Mouse (Mus musculus) kidney, embryonic 14.5 days (tissue): ENCODE data around the gene Eya2. TPM values are rescaled to one million over a fixed set of nuclear protein-coding genes. Genes with fewer than 3 reads are reported as not detected.

Experiments
- ATAC-seq: fragments of 200-750 bp; cut with Nextera tagmentation; 2 replicates; pipeline ENCODE4 v1.8.0; 2017; ENCODE audit warnings: moderate number of reproducible peaks, mild to moderate bottlenecking, moderate TSS enrichment, moderate library complexity; ENCODE audit not compliant: low FRiP score, low TSS enrichment
- H3K27ac ChIP-seq: fragments of 300-500 bp; sonication (generic); 2 replicates; pipeline ENCODE4 v1.5.1; 2014; ENCODE audit warnings: low read depth, mild to moderate bottlenecking, low read length, moderate library complexity, mixed read lengths
- H3K27me3 ChIP-seq: fragments of 300-500 bp; sonication (generic); 2 replicates; pipeline ENCODE4 v1.6.1; 2014; ENCODE audit warnings: mild to moderate bottlenecking, low read length; ENCODE audit not compliant: control insufficient read depth, insufficient read depth
- H3K36me3 ChIP-seq: fragments of 300-500 bp; sonication (generic); 2 replicates; pipeline ENCODE4 v1.6.1; 2014; ENCODE audit warnings: low read length, mixed read lengths; ENCODE audit not compliant: control insufficient read depth, insufficient read depth
- H3K4me1 ChIP-seq: fragments of 300-500 bp; sonication (generic); 2 replicates; pipeline ENCODE4 v1.6.1; 2014; ENCODE audit warnings: low read length, mixed read lengths; ENCODE audit not compliant: control insufficient read depth, insufficient read depth
- H3K4me2 ChIP-seq: fragments of 300-500 bp; sonication (generic); replicated peaks from 2 replicates; pipeline ENCODE4 v1.6.1; 2014; ENCODE audit warnings: low read depth, mild to moderate bottlenecking, low read length
- H3K4me3 ChIP-seq: fragments of 300-500 bp; sonication (generic); 2 replicates; pipeline ENCODE4 v1.5.1; 2014; ENCODE audit warnings: mild to moderate bottlenecking, low read length
- H3K9ac ChIP-seq: fragments of 300-500 bp; sonication (generic); 2 replicates; pipeline ENCODE4 v1.6.1; 2014; ENCODE audit warnings: low read depth, mild to moderate bottlenecking, low read length, moderate library complexity
- H3K9me3 ChIP-seq: fragments of 300-500 bp; sonication (generic); 2 replicates; pipeline ENCODE4 v1.6.1; 2016; ENCODE audit warnings: low read length; ENCODE audit not compliant: control insufficient read depth
- WGBS: fragments of 180-500 bp; shearing (Covaris S2); extraction: QIAGEN DNeasy Blood & Tissue Kit; methylation state at CpG from one replicate; pipeline ENCODE4 v1.1.7; 2014; 5-methylcytosine and 5-hydroxymethylcytosine counted together
- polyA plus RNA-seq: library from polyadenylated mRNA; unstranded; fragments of >200 nt; fragmentation: Nextera tagmentation; extraction: Ambion mirVana; gene quantifications from 2 replicates; pipeline ENCODE4 v1.2.1, GENCODE M21; 2014

Eya2 gene
- polyA plus RNA-seq, 1 experiment from 2014 or later: 10.4 TPM

- no peak for ATAC-seq
- no peak overlapping the region for H3K4me2 ChIP-seq
- peaks cover 36% of the 10 kb centered on the region; the same call in 1 of the 2 replicates for H3K4me1 ChIP-seq
- H3K4me3 ChIP-seq: no peak overlapping the region
- H3K27ac ChIP-seq: no peak overlapping the region
- WGBS: 33% methylated on average over 5 of the region's 5 CpGs
- H3K9ac ChIP-seq: no peak overlapping the region
- H3K27me3 ChIP-seq: peaks cover 14% of the 10 kb centered on the region
- H3K36me3 ChIP-seq: no peaks in the 10 kb centered on the region
- no peaks in the 10 kb centered on the region for H3K9me3 ChIP-seq
These were observed 3.3 kb downstream of the Eya2 start for GRCm38 (mm10) chr2:165598139-165598538.

- H3K4me2 ChIP-seq: no peak overlapping the region
- peaks cover 36% of the 10 kb centered on the region; the same call in 1 of the 2 replicates for H3K4me1 ChIP-seq
- ATAC-seq: no peak
- no peak overlapping the region for H3K4me3 ChIP-seq
- no peak overlapping the region for H3K27ac ChIP-seq
- no peaks in the 10 kb centered on the region for H3K9me3 ChIP-seq
- no peaks in the 10 kb centered on the region for H3K36me3 ChIP-seq
- H3K27me3 ChIP-seq: peaks cover 6% of the 10 kb centered on the region
- H3K9ac ChIP-seq: no peak overlapping the region
- WGBS: 47% methylated on average over 13 of the region's 13 CpGs
These were observed 4.7 kb downstream of the Eya2 start for GRCm38 (mm10) chr2:165599566-165599965.

- Histone ChIP-seq H3K9me3 (no peaks in the 10 kb centered on the region), H3K4me3 (no peak overlapping the region), H3K4me1 (peaks cover 40% of the 10 kb centered on the region; the same call in 1 of the 2 replicates), H3K27me3 (no peaks in the 10 kb centered on the region), H3K27ac (no peak overlapping the region), H3K36me3 (no peaks in the 10 kb centered on the region), H3K4me2 (no peak overlapping the region), H3K9ac (no peak overlapping the region)
- WGBS: 43% methylated on average over 13 of the region's 13 CpGs
- ATAC-seq: no peak
These were observed 6.1 kb downstream of the Eya2 start for GRCm38 (mm10) chr2:165600926-165601325.

GRCm38 (mm10) chr2:165601605-165602004 is 6.8 kb downstream of the Eya2 start:
- 26% methylated on average over 8 of the region's 8 CpGs for whole genome bisulfite sequencing
- peaks cover 47% of the 10 kb centered on the region; the same call in 1 of the 2 replicates for H3K4me1 ChIP-seq
- no peaks in the 10 kb centered on the region for H3K36me3 ChIP-seq
- H3K27me3 ChIP-seq: no peaks in the 10 kb centered on the region
- H3K4me2 ChIP-seq: no peak overlapping the region
- no peak overlapping the region for H3K27ac ChIP-seq
- no peak overlapping the region for H3K9ac ChIP-seq
- H3K9me3 ChIP-seq: no peaks in the 10 kb centered on the region
- ATAC-seq: no peak
- H3K4me3 ChIP-seq: no peak overlapping the region

DNA sequence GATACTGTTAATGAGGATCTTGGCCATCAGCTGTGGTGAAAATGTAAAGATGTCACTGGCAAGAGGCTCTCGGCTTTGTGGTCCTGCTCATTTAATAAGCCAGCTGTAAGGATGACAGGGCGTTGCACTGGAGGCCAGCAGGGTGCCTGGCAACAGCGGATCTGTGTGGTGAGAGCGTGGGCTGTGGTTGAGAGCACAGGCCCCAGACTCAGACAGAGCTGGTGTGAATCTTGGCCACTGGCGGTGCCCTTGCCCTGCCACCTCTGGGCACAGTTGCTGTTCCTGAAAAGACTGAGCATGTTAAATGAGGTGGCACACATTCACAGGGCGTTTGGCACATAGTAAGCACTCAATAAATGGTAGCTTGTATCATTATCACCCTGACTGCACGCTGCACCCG is 8.9 kb downstream of the Eya2 start:
- Histone ChIP-seq H3K4me1 (peaks cover 42% of the 10 kb centered on the region; the same call in 1 of the 2 replicates), H3K4me3 (no peak overlapping the region), H3K27ac (no peak overlapping the region), H3K9ac (no peak overlapping the region), H3K9me3 (no peaks in the 10 kb centered on the region), H3K27me3 (no peaks in the 10 kb centered on the region), H3K4me2 (no peak overlapping the region), H3K36me3 (no peaks in the 10 kb centered on the region)
- WGBS: 73% methylated on average over 8 of the region's 8 CpGs
- no peak for ATAC-seq

GRCm38 (mm10) chr2:165611551-165612253 is 16.9 kb downstream of the Eya2 start:
- Histone ChIP-seq H3K27ac (no peak overlapping the region), H3K9me3 (no peaks in the 10 kb centered on the region; the same call in 1 of the 2 replicates), H3K4me3 (no peak overlapping the region), H3K9ac (no peak overlapping the region), H3K4me1 (peaks cover 1% of the 10 kb centered on the region; the same call in 1 of the 2 replicates), H3K27me3 (no peaks in the 10 kb centered on the region), H3K36me3 (no peaks in the 10 kb centered on the region), H3K4me2 (no peak overlapping the region)
- 87% methylated on average over 7 of the region's 7 CpGs for WGBS
- ATAC-seq: no peak

- H3K9me3 ChIP-seq: no peaks in the 10 kb centered on the region; the same call in 1 of the 2 replicates
- H3K27ac ChIP-seq: no peak overlapping the region
- H3K4me3 ChIP-seq: no peak overlapping the region
- no peak overlapping the region for H3K4me2 ChIP-seq
- no peaks in the 10 kb centered on the region for H3K36me3 ChIP-seq
- H3K9ac ChIP-seq: no peak overlapping the region
- H3K4me1 ChIP-seq: no peaks in the 10 kb centered on the region
- no peaks in the 10 kb centered on the region for H3K27me3 ChIP-seq
- 49% methylated on average over 13 of the region's 13 CpGs for WGBS
- no peak for ATAC-seq
These were observed 19.0 kb downstream of the Eya2 start for GRCm38 (mm10) chr2:165613741-165614339.

- no peak for ATAC-seq
- no peak overlapping the region for H3K27ac ChIP-seq
These were observed 26.7 kb downstream of the Eya2 start for GRCm38 (mm10) chr2:165621488-165621887.

GRCm38 (mm10) chr2:165622596-165622995 is 27.8 kb downstream of the Eya2 start:
- Histone ChIP-seq H3K4me3 (no peak overlapping the region), H3K4me2 (no peak overlapping the region), H3K9me3 (no peaks in the 10 kb centered on the region), H3K9ac (no peak overlapping the region), H3K27me3 (no peaks in the 10 kb centered on the region), H3K36me3 (no peaks in the 10 kb centered on the region), H3K27ac (no peak overlapping the region), H3K4me1 (no peaks in the 10 kb centered on the region)
- WGBS: 52% methylated on average over 3 of the region's 3 CpGs
- no peak for ATAC-seq

More at GRCm38 (mm10) chr2:165621488-165621887, 26.7 kb downstream of the Eya2 start:
- Histone ChIP-seq H3K4me1 (no peaks in the 10 kb centered on the region), H3K9me3 (no peaks in the 10 kb centered on the region; the same call in 1 of the 2 replicates), H3K27me3 (no peaks in the 10 kb centered on the region), H3K9ac (no peak overlapping the region), H3K4me3 (no peak overlapping the region), H3K36me3 (no peaks in the 10 kb centered on the region), H3K4me2 (no peak overlapping the region)
- WGBS: 90% methylated on average over 2 of the region's 2 CpGs
